Mouse (Mus musculus): Measurements from ENCODE around the gene Calhm2. TPM values are rescaled to one million over a fixed set of nuclear protein-coding genes. Genes with fewer than 3 reads are reported as not detected.

The Calhm2 gene
- total RNA-seq, 2 experiments from 2014 or later, result 6.1 to 6.7 TPM

- intact Hi-C loops (cut with DNase I), result no loop called here
- no peak for DNase-seq (ENCODE audit: low spot score in 2 of 2)
Measured at GRCm38 (mm10) chr19:47101080-47101479, 37.0 kb downstream of the Calhm2 start.

- intact Hi-C loops (cut with DNase I), result no loop called here
- peak; percentile 96 to 98 for DNase-seq (ENCODE audit: low spot score in 2 of 2)
Measured at GRCm38 (mm10) chr19:47090550-47091156, 47.4 kb downstream of the Calhm2 start, which contains the start of the genes Usmg5 and Pdcd11. Usmg5 (minus strand) TSS chr19:47090647. Pdcd11 (plus strand) TSS chr19:47090768.

GRCm38 (mm10) chr19:47089718-47090525, 48.2 kb downstream of the Calhm2 start:
- intact Hi-C loops (cut with DNase I), result no loop called here
- DNase-seq (ENCODE audit: low spot score in 2 of 2), result no peak

DNA sequence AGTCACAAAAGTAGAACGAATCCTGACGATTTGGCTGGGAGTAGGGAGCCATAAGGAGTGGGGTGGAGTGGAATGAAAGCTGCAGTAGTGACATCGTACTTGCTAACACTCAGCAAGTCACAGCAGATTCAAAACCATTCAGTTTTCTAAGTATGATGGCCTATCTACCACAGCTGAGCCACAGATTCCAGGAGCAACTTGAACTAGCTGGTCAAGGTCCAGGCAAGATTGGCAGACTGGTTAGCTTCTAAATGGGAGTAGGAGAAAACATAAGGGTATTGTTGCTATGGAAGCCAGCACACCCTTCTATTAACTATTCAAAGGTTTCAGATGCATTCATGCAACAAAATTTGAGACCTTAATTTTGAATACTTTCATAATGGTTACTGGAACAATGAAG, 49.9 kb downstream of the Calhm2 start:
- intact Hi-C loops (cut with DNase I), result no loop called here
- no peak for DNase-seq (ENCODE audit: low spot score in 2 of 2)

DNA sequence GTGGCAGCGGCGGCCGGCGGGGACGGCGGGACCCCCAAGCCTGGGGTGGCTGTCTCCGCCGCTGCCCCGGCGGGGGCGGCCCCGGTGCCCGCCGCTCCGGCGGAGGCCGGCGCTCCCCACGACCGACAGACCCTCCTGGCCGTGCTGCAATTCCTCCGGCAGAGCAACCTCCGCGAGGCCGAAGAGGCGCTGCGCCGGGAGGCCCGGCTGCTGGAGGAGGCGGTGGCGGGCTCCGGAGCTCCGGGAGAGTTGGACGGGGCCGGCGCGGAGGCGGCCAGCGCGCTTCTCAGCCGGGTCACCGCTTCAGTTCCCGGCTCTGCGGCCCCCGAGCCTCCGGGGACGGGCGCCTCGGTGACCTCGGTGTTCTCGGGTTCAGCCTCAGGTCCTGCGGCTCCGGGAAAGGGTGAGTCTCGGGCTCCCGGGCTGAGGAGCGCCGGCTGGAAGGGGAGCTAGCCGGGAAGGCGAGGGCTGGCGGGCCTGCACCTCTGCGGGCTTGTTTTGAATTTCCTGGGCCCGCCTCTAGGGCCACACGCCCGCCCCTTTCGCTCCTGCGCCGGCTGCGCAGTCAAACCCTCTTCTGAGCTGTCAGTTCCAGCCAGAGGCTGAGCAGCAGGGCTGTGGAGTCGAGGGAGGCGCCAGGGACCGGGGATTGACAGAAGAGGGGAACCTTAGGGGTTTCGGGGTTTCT, 70.0 kb downstream of the Calhm2 start:
- DNase-seq (ENCODE audit: low spot score in 2 of 2), result peak; percentile 84 to 85
- intact Hi-C loops (cut with DNase I), result loop anchor here (5.0 kb wide), 1 partner anchor 99 kb away; no protein-coding TSS in a partner anchor

DNA sequence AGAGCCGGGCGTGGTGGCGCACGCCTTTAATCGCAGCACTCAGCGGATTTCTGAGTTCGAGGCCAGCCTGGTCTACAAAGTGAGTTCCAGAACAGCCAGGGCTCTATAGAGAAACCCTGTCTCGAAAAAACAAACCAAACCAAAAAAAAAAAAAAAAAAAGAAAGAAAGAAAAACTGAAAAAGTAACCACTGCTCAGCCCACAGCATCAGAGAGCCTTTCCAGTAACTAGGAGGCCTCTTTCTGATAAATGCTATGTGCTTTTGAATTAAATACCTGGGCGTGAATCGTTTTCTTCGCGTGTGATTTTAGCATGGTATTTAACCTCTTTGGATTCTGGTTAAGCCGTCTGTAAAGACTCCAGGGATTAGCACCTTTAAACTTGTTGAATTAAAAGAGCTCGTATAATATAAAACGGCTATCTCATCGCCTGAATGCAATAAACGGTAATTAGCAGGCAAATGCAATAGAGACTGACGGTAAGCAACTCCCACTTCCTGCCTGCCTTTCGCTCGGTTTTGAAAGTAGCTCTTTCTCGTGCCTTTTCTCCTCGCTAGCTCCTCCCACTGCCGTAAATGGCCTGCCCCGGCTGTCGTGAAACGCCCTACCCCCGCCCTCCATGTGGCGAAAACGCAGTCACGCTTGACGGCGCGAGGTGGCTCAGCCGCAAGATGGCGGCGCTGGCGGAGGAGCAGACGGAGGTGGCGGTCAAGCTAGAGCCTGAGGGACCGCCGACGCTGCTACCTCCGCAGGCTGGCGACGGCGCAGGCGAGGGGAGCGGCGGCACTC, 70.8 kb downstream of the Calhm2 start, which contains the start of gene Taf5:
Gene Taf5, plus strand, starts transcription at position 651 of the 787 bp plus-strand sequence.
- peak; percentile 96 for DNase-seq (ENCODE audit: low spot score in 2 of 2)
- intact Hi-C loops (cut with DNase I), result loop anchor here (5.0 kb wide), 1 partner anchor 100 kb away; no protein-coding TSS in a partner anchor

- intact Hi-C loops (cut with DNase I), result loop anchor here (5.0 kb wide), 1 partner anchor 101 kb away; no protein-coding TSS in a partner anchor
- no peak for DNase-seq (ENCODE audit: low spot score in 2 of 2)
Measured at GRCm38 (mm10) chr19:47065860-47066259, 72.2 kb downstream of the Calhm2 start.

DNA sequence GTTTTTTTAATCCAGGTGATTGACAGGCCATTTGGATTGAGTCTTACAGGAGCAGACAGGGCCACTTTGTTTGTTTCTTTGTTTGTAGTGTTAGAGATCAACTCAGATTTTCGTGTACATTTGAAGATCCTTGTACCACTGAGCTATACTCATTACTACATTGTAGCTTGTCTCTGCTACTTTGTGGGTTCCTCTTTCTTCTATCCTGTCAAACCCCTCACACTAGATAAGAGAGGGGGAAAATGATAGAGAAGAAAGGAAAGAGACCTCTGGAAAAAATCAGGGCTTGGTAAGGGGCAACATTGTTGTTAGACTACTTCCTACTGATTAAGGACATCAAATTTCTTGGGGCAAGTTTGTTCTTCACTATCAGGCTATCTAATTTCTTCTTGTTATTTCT, 80.4 kb downstream of the Calhm2 start:
- no peak for DNase-seq (ENCODE audit: low spot score in 2 of 2)
- intact Hi-C loops (cut with DNase I), result no loop called here

Other genes with a start within 250 kb of the Calhm2 start
- 100 to 1,000 TPM; 209 to 221 TPM for gene Ina, start 123.6 kb downstream of the Calhm2 start, total RNA-seq (2021)
- gene Nt5c2, start 123.1 kb downstream of the Calhm2 start, total RNA-seq (2021), result 10 to 100 TPM; 68.1 to 78.8 TPM
- 10 to 100 TPM; 11.7 to 18.1 TPM for gene Pcgf6, start 87.4 kb downstream of the Calhm2 start, total RNA-seq (2021)
- 1 to 10 TPM; 5.9 to 6.0 TPM for gene Taf5, start 70.5 kb downstream of the Calhm2 start, total RNA-seq (2021)
- gene Usmg5, start 47.6 kb downstream of the Calhm2 start, total RNA-seq (2021), result 100 to 1,000 TPM; 648 to 693 TPM
- gene Pdcd11, start 47.5 kb downstream of the Calhm2 start, total RNA-seq (2021), result 10 to 100 TPM; 12.5 to 16.2 TPM
- gene Calhm1, start 6.0 kb upstream of the Calhm2 start, total RNA-seq (2021), result not detected
- not detected for gene Calhm3, start 19.5 kb upstream of the Calhm2 start, total RNA-seq (2021)
- 100 to 1,000 TPM; 201 to 207 TPM for gene Neurl1a, start 40.5 kb upstream of the Calhm2 start, total RNA-seq (2021)